8 mouse cellular contexts compared by ENCODE assay signal in genomic region chr10:127662666-127663253, GRCm38 (mm10). TPM values are rescaled to one million over a fixed set of nuclear protein-coding genes. Genes with fewer than 3 reads are reported as not detected.
A peak's percentile ranks its signal among the peaks of the same experiment; 100 is the strongest.
DNase-seq lines count a peak whose midpoint lies in the region; ATAC-seq and TF ChIP-seq lines count a peak whose summit lies in the region.

No protein-coding gene starts in this region.

- DNase-seq in heart, adult 8-10 months (ENCODE audit: low spot score), result peak; percentile 19
- no peak for DNase-seq in heart, postnatal 36 days
- no peak for DNase-seq in MEL (ENCODE audit: low read depth, low spot score)
- DNase-seq in forebrain, embryonic 11.5 days (ENCODE audit: low spot score), result peak; percentile 69
- peak; percentile 52 for DNase-seq in kidney, adult 18-20 months
- peak; percentile 43 for DNase-seq in lung, postnatal 14 days
- DNase-seq in spleen, postnatal 4 days (ENCODE audit: low spot score in 2 of 2), result peak; percentile 52 to 79
- no peak for DNase-seq in right cerebral cortex, adult 18-20 months

- H3K27me3 ChIP-seq in MEL (ENCODE audit: control insufficient read depth in 1 of 2, insufficient read depth in 2 of 2, low read length in 2 of 2), result no peaks in the 10 kb centered on the region
- peaks cover 63% of the 10 kb centered on the region for H3K27me3 ChIP-seq in forebrain, embryonic 11.5 days (ENCODE audit: control insufficient read depth, insufficient read depth, low read length)

- H3K79me2 ChIP-seq in MEL (ENCODE audit: control insufficient read depth, insufficient read depth, low read length, poor library complexity), result peaks cover 22% of the 10 kb centered on the region

- peak overlapping the region; percentile 11; the same call in 1 of the 2 replicates for H3K9ac ChIP-seq in MEL (ENCODE audit: control insufficient read depth, low read depth, low read length, poor library complexity, severe bottlenecking)
- H3K9ac ChIP-seq in forebrain, embryonic 11.5 days (ENCODE audit: low read length), result no peak overlapping the region

- TF ChIP-seq CTCF in MEL (IDR thresholded peaks at IDR 0.05 in 2 of 3, conservative IDR thresholded peaks at IDR 0.05 in 1 of 3; ENCODE audit: control insufficient read depth in 1 of 3, insufficient read depth in 1 of 3, low read depth in 2 of 3, low read length in 3 of 3, poor library complexity in 1 of 3, severe bottlenecking in 1 of 3), result peak; percentile 45 to 75 (median 49); a peak in 5 of 6 replicates

- H3K4me3 ChIP-seq in MEL (ENCODE audit: control insufficient read depth in 1 of 2, insufficient read depth in 1 of 2, low read depth in 2 of 2, low read length in 2 of 2), result no peak overlapping the region
- H3K4me3 ChIP-seq in forebrain, embryonic 11.5 days (ENCODE audit: low read depth, low read length), result no peak overlapping the region

- peaks cover 3 to 39% of the 10 kb centered on the region in 2 experiments; a peak in 3 of 4 replicates for H3K4me1 ChIP-seq in MEL (ENCODE audit: control insufficient read depth in 1 of 2, insufficient read depth in 2 of 2, low read length in 2 of 2)
- peaks cover 26% of the 10 kb centered on the region for H3K4me1 ChIP-seq in forebrain, embryonic 11.5 days (replicated peaks; ENCODE audit: control insufficient read depth, insufficient read depth, low read length)

- no peaks in the 10 kb centered on the region for H3K9me3 ChIP-seq in MEL (replicated peaks; ENCODE audit: insufficient read depth, low read length)
- H3K9me3 ChIP-seq in forebrain, embryonic 11.5 days (ENCODE audit: control insufficient read depth, low read length), result no peaks in the 10 kb centered on the region

- peak overlapping the region; percentile 26; the same call in 1 of the 2 replicates for H3K4me2 ChIP-seq in forebrain, embryonic 11.5 days (ENCODE audit: low read depth, low read length, severe bottlenecking)

- peaks cover 0 to 25% of the 10 kb centered on the region in 2 experiments; a peak in 2 of 4 replicates for H3K36me3 ChIP-seq in MEL (ENCODE audit: control insufficient read depth in 1 of 2, insufficient read depth in 2 of 2, low read length in 2 of 2)
- H3K36me3 ChIP-seq in forebrain, embryonic 11.5 days (ENCODE audit: control insufficient read depth, insufficient read depth, low read length), result no peaks in the 10 kb centered on the region

- 11% methylated on average over 19 of the region's 19 CpGs for WGBS in forebrain, embryonic 11.5 days

- intact Hi-C loops in heart, postnatal 36 days (cut with DNase I), result loop anchor here (10.0 kb wide), 1 partner anchor 512 kb away; no protein-coding TSS in a partner anchor

- no peak for TF ChIP-seq POLR2A in MEL (IDR thresholded peaks at IDR 0.05; ENCODE audit: control insufficient read depth in 1 of 2, insufficient read depth in 1 of 2, low read depth in 1 of 2, low read length in 2 of 2, poor library complexity in 1 of 2)

- H3K27ac ChIP-seq in MEL (ENCODE audit: control insufficient read depth, low read depth, low read length), result peak overlapping the region; percentile 30; the same call in 1 of the 2 replicates
- no peak overlapping the region for H3K27ac ChIP-seq in forebrain, embryonic 11.5 days (ENCODE audit: low read depth, low read length)

- no peak; the same call in none of the 2 replicates for TF ChIP-seq RAD21 in MEL (IDR thresholded peaks at IDR 0.05; ENCODE audit: low read depth, low read length)

- TF ChIP-seq EP300 in MEL (IDR thresholded peaks at IDR 0.05; ENCODE audit: low read depth in 1 of 2, low read length in 2 of 2), result no peak

- ATAC-seq in forebrain, embryonic 11.5 days (replicated peaks; ENCODE audit: low FRiP score), result no peak

TF ChIP-seq in MEL, 35 proteins besides CTCF, POLR2A, EP300 and RAD21:
- TF ChIP-seq E2F4 (IDR thresholded peaks at IDR 0.05; ENCODE audit: borderline replicate concordance, low read depth, low read length), result no peak
- TF ChIP-seq ZNF384 (IDR thresholded peaks at IDR 0.05; ENCODE audit: low read depth, low read length), result no peak
- no peak for TF ChIP-seq ZMIZ1 (IDR thresholded peaks at IDR 0.05; ENCODE audit: low read depth, low read length)
- no peak for TF ChIP-seq CHD1 (IDR thresholded peaks at IDR 0.05; ENCODE audit: low read depth, low read length)
- no peak for TF ChIP-seq GABPA (IDR thresholded peaks at IDR 0.05; ENCODE audit: low read depth, low read length)
- no peak for TF ChIP-seq MAZ (IDR thresholded peaks at IDR 0.05; ENCODE audit: low read depth, low read length)
- TF ChIP-seq KAT2A (conservative IDR thresholded peaks at IDR 0.05; ENCODE audit: low read depth, low read length), result no peak
- TF ChIP-seq GATA1 (IDR thresholded peaks at IDR 0.05; ENCODE audit: low read depth, low read length), result no peak
- no peak for TF ChIP-seq POLR2AphosphoS5 (IDR thresholded peaks at IDR 0.05; ENCODE audit: borderline replicate concordance, low read depth, low read length)
- TF ChIP-seq SMC3 (IDR thresholded peaks at IDR 0.05; ENCODE audit: low read depth, low read length), result no peak
- TF ChIP-seq USF1 (IDR thresholded peaks at IDR 0.05; ENCODE audit: low read depth, low read length), result no peak
- TF ChIP-seq MAX (IDR thresholded peaks at IDR 0.05; ENCODE audit: low read length), result no peak
- no peak for TF ChIP-seq JUND (IDR thresholded peaks at IDR 0.05; ENCODE audit: low read depth, low read length)
- no peak for TF ChIP-seq MYB (IDR thresholded peaks at IDR 0.05; ENCODE audit: low read depth, low read length)
- no peak for TF ChIP-seq MEF2A (IDR thresholded peaks at IDR 0.05; ENCODE audit: extremely low read depth, insufficient replicate concordance, low read depth, low read length, poor library complexity, severe bottlenecking)
- TF ChIP-seq NELFE (IDR thresholded peaks at IDR 0.05; ENCODE audit: low read depth, low read length), result no peak
- TF ChIP-seq MYC (IDR thresholded peaks at IDR 0.05; ENCODE audit: low read depth, low read length), result no peak
- TF ChIP-seq MAFK (IDR thresholded peaks at IDR 0.05; ENCODE audit: borderline replicate concordance, low read depth, low read length), result no peak

RNA-seq across cellular contexts. Expression of gene Nemp1, which starts 3.9 kb away (rescaled TPM):
- 1 to 10 TPM; 3.0 to 5.1 (median 3.6) TPM for total RNA-seq in heart, adult 8-10 months (2022)
- total RNA-seq in heart, postnatal 36 days (2021), result 1 to 10 TPM; 2.7 to 4.5 TPM
- total RNA-seq in MEL (2012; rRNA removed), result 11.8 and 12.1 TPM in 2 replicates
- 10 to 100 TPM in 1 of 2 experiments, not detected in 1; 13.9 TPM for polyA plus RNA-seq in MEL (2012; ENCODE audit: insufficient read depth in 1 of 2, insufficient read length in 2 of 2, low read depth in 1 of 2, low replicate concordance in 2 of 2, missing spikeins in 1 of 2)
- 12.0 and 12.2 TPM in 2 replicates for polyA plus RNA-seq in forebrain, embryonic 11.5 days (2014; fragmentation: Nextera tagmentation; extraction: Ambion mirVana)

RNA-seq across cellular contexts. Expression of gene Nab2, which starts 5.6 kb away (rescaled TPM):
- 10 to 100 TPM in 1 of 4 experiments, 1 to 10 TPM in 3; 5.0 to 10.3 (median 6.6) TPM for total RNA-seq in heart, adult 8-10 months (2022)
- total RNA-seq in heart, postnatal 36 days (2021), result 1 to 10 TPM; 5.7 to 8.4 TPM
- 29.1 and 36.1 TPM in 2 replicates for total RNA-seq in MEL (2012; rRNA removed)
- polyA plus RNA-seq in MEL (2012; ENCODE audit: insufficient read depth in 1 of 2, insufficient read length in 2 of 2, low read depth in 1 of 2, low replicate concordance in 2 of 2, missing spikeins in 1 of 2), result 10 to 100 TPM in 1 of 2 experiments, not detected in 1; 37.1 TPM
- 4.9 and 5.5 TPM in 2 replicates for polyA plus RNA-seq in forebrain, embryonic 11.5 days (2014; fragmentation: Nextera tagmentation; extraction: Ambion mirVana)

RNA-seq across cellular contexts. Expression of gene Stat6, which starts 20.0 kb away (rescaled TPM):
- 10 to 100 TPM; 38.4 to 43.7 (median 43.2) TPM for total RNA-seq in heart, adult 8-10 months (2022)
- total RNA-seq in heart, postnatal 36 days (2021), result 10 to 100 TPM; 42.3 to 46.0 TPM
- 31.1 and 34.9 TPM in 2 replicates for total RNA-seq in MEL (2012; rRNA removed)
- polyA plus RNA-seq in MEL (2012; ENCODE audit: insufficient read depth in 1 of 2, insufficient read length in 2 of 2, low read depth in 1 of 2, low replicate concordance in 2 of 2, missing spikeins in 1 of 2), result 10 to 100 TPM in 1 of 2 experiments, not detected in 1; 50.2 TPM
- polyA plus RNA-seq in forebrain, embryonic 11.5 days (2014; fragmentation: Nextera tagmentation; extraction: Ambion mirVana), result 6.8 and 7.8 TPM in 2 replicates

RNA-seq across cellular contexts. Expression of gene Lrp1, which starts 41.8 kb away (rescaled TPM):
- 10 to 100 TPM; 64.0 to 88.9 (median 74.0) TPM for total RNA-seq in heart, adult 8-10 months (2022)
- 10 to 100 TPM; 73.4 to 88.6 TPM for total RNA-seq in heart, postnatal 36 days (2021)
- total RNA-seq in MEL (2012; rRNA removed), result 0.33 and 0.42 TPM in 2 replicates
- polyA plus RNA-seq in MEL (2012; ENCODE audit: insufficient read depth in 1 of 2, insufficient read length in 2 of 2, low read depth in 1 of 2, low replicate concordance in 2 of 2, missing spikeins in 1 of 2), result under 1 TPM in 1 of 2 experiments, not detected in 1; 0.39 TPM
- 71.2 and 75.0 TPM in 2 replicates for polyA plus RNA-seq in forebrain, embryonic 11.5 days (2014; fragmentation: Nextera tagmentation; extraction: Ambion mirVana)

RNA-seq across cellular contexts. Expression of gene Myo1a, which starts 42.2 kb away (rescaled TPM):
- total RNA-seq in heart, adult 8-10 months (2022), result under 1 TPM in 1 of 4 experiments, not detected in 3; 0.08 TPM
- total RNA-seq in heart, postnatal 36 days (2021), result not detected
- total RNA-seq in MEL (2012; rRNA removed), result 0.08 TPM in 1 of 2 replicates, not detected in the other
- polyA plus RNA-seq in MEL (2012; ENCODE audit: insufficient read depth in 1 of 2, insufficient read length in 2 of 2, low read depth in 1 of 2, low replicate concordance in 2 of 2, missing spikeins in 1 of 2), result under 1 TPM in 1 of 2 experiments, not detected in 1; 0.33 TPM
- 0.40 and 0.51 TPM in 2 replicates for polyA plus RNA-seq in forebrain, embryonic 11.5 days (2014; fragmentation: Nextera tagmentation; extraction: Ambion mirVana)

Comparison
In these comparisons a context has a peak if more than half of its experiments do, and no peak if none do; other contexts are left out.
1. DNase-seq: peak in heart, adult 8-10 months (single experiment), forebrain, embryonic 11.5 days (single experiment), kidney, adult 18-20 months (single experiment), lung, postnatal 14 days (single experiment) and spleen, postnatal 4 days (2 of 2); none in heart, postnatal 36 days (0 of 2), MEL (single experiment) and right cerebral cortex, adult 18-20 months (single experiment).